Mouse (Mus musculus) C2C12 (cell line): ENCODE measurements around the gene Sox6. TPM values are rescaled to one million over a fixed set of nuclear protein-coding genes. Genes with fewer than 3 reads are reported as not detected.

Experiments
- H3K27me3 ChIP-seq: one replicate; pipeline ENCODE4 v1.6.1; 2011; ENCODE audit not compliant: control insufficient read depth, insufficient read depth, insufficient read length
- H3K36me3 ChIP-seq: one replicate; pipeline ENCODE4 v1.6.1; 2011; ENCODE audit not compliant: control insufficient read depth, insufficient read depth
- H3K4me3 ChIP-seq: one replicate; pipeline ENCODE4 v1.5.1; 2011; ENCODE audit warnings: mild to moderate bottlenecking, control low read depth; ENCODE audit not compliant: poor library complexity, insufficient read depth, severe bottlenecking
- H3K79me2 ChIP-seq: one replicate; pipeline ENCODE4 v1.6.1; 2011; ENCODE audit not compliant: control insufficient read depth, insufficient read depth
- H3K79me3 ChIP-seq: one replicate; pipeline ENCODE4 v1.6.1; 2011; ENCODE audit warnings: low read depth, control low read depth
- H3ac ChIP-seq: one replicate; pipeline ENCODE3; 2011; ENCODE audit warnings: low read depth; ENCODE audit not compliant: control insufficient read depth, insufficient read length
- CEBPB ChIP-seq: IDR thresholded peaks from one replicate; pipeline ENCODE4 v1.6.1; 2011; ENCODE audit warnings: low read depth, mild to moderate bottlenecking, control low read depth, moderate library complexity
- CTCF ChIP-seq: IDR thresholded peaks from one replicate; pipeline ENCODE4 v1.5.1; 2011; ENCODE audit not compliant: control insufficient read depth, insufficient read depth, insufficient read length
- FOSL1 ChIP-seq: IDR thresholded peaks from one replicate; pipeline ENCODE4 v1.8.0; 2011; ENCODE audit warnings: mild to moderate bottlenecking, low read length; ENCODE audit not compliant: poor library complexity, insufficient read depth, severe bottlenecking
- MAX ChIP-seq: IDR thresholded peaks from one replicate; pipeline ENCODE4 v1.6.1; 2011; ENCODE audit warnings: mild to moderate bottlenecking, control low read depth
- MYOD1 ChIP-seq: IDR thresholded peaks from one replicate; pipeline ENCODE4 v1.6.1; 2011; ENCODE audit warnings: low read depth; ENCODE audit not compliant: control insufficient read depth, insufficient read length
- MYOG ChIP-seq: IDR thresholded peaks from one replicate; pipeline ENCODE4 v1.6.1; 2011; ENCODE audit not compliant: control insufficient read depth, insufficient read length; ENCODE audit errors: extremely low read depth
- USF1 ChIP-seq: IDR thresholded peaks from one replicate; pipeline ENCODE4 v1.6.1; 2011; ENCODE audit warnings: low read depth, mild to moderate bottlenecking, control low read depth, moderate library complexity
- polyA plus RNA-seq: library from polyadenylated mRNA; unstranded; fragments of >200 nt; fragmentation: generic; extraction: Trizol; gene quantifications from one replicate; pipeline ENCODE4 v1.2.1, GENCODE M21; 2012; ENCODE audit warnings: missing spikeins

Sox6 gene
- polyA plus RNA-seq, 1 experiment = 0.08 TPM

GRCm38 (mm10) chr7:115915338-115915737 lies 123.3 kb downstream of the Sox6 start:
- H3K79me2 ChIP-seq = no peaks in the 10 kb centered on the region
- no peaks in the 10 kb centered on the region for H3K36me3 ChIP-seq
- H3K79me3 ChIP-seq = no peaks in the 10 kb centered on the region
- no peak overlapping the region for H3ac ChIP-seq
- no peaks in the 10 kb centered on the region for H3K27me3 ChIP-seq
- no peak for TF ChIP-seq MYOD1
- TF ChIP-seq FOSL1 = no peak
- TF ChIP-seq CEBPB = no peak
- no peak for TF ChIP-seq MYOG
- TF ChIP-seq USF1 = no peak
- TF ChIP-seq CTCF = no peak
- TF ChIP-seq MAX = no peak
- no peak overlapping the region for H3K4me3 ChIP-seq

DNA sequence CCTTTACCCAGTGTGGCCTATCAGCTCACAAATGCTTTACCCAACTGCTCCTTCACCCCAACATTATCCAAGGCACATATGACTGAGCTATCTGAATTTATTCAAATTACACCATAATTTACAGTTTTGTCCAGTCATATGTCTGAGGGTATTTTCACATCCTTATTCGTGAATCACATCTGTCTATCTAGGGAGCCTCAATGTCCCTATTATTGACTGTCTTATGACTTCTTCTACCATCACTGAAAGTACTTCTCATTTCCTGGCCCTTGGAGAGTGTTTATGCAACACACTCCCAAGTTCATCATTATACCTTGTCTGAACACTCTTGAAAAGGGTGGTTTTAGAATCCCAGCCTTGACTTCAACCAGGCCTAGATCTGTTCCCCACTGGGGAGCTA lies 128.3 kb downstream of the Sox6 start:
- H3K4me3 ChIP-seq = no peak overlapping the region
- no peak overlapping the region for H3ac ChIP-seq
- TF ChIP-seq MAX = no peak
- no peak for TF ChIP-seq CEBPB
- no peak for TF ChIP-seq MYOG
- TF ChIP-seq MYOD1 = no peak
- no peak for TF ChIP-seq FOSL1
- TF ChIP-seq CTCF = no peak
- TF ChIP-seq USF1 = no peak
- no peaks in the 10 kb centered on the region for H3K27me3 ChIP-seq
- H3K79me2 ChIP-seq = no peaks in the 10 kb centered on the region
- no peaks in the 10 kb centered on the region for H3K36me3 ChIP-seq
- H3K79me3 ChIP-seq = no peaks in the 10 kb centered on the region

- Histone ChIP-seq H3K79me3 (no peaks in the 10 kb centered on the region), H3K36me3 (no peaks in the 10 kb centered on the region), H3K27me3 (no peaks in the 10 kb centered on the region), H3K79me2 (no peaks in the 10 kb centered on the region), H3ac (no peak overlapping the region), H3K4me3 (no peak overlapping the region)
- TF ChIP-seq FOSL1 = no peak
- no peak for TF ChIP-seq MAX
- no peak for TF ChIP-seq USF1
- no peak for TF ChIP-seq CEBPB
Measured at GRCm38 (mm10) chr7:115904798-115905207, 133.8 kb downstream of the Sox6 start.

- no peak overlapping the region for H3ac ChIP-seq
Measured at GRCm38 (mm10) chr7:115903931-115904797, 134.4 kb downstream of the Sox6 start.

GRCm38 (mm10) chr7:115903368-115903767 lies 135.2 kb downstream of the Sox6 start:
- H3K79me2 ChIP-seq = no peaks in the 10 kb centered on the region
- TF ChIP-seq FOSL1 (no peak), CEBPB (no peak), MAX (no peak), MYOG (no peak), USF1 (no peak), MYOD1 (no peak), CTCF (no peak)
- H3ac ChIP-seq = no peak overlapping the region
- no peak overlapping the region for H3K4me3 ChIP-seq
- no peaks in the 10 kb centered on the region for H3K79me3 ChIP-seq
- H3K36me3 ChIP-seq = no peaks in the 10 kb centered on the region
- no peaks in the 10 kb centered on the region for H3K27me3 ChIP-seq

More at GRCm38 (mm10) chr7:115903931-115904797, 134.4 kb downstream of the Sox6 start:
- no peaks in the 10 kb centered on the region for H3K79me2 ChIP-seq
- TF ChIP-seq CEBPB (no peak), MYOG (no peak), USF1 (no peak), MYOD1 (no peak), MAX (no peak), CTCF (no peak), FOSL1 (no peak)
- H3K4me3 ChIP-seq = no peak overlapping the region
- H3K27me3 ChIP-seq = no peaks in the 10 kb centered on the region
- no peaks in the 10 kb centered on the region for H3K36me3 ChIP-seq
- no peaks in the 10 kb centered on the region for H3K79me3 ChIP-seq

DNA sequence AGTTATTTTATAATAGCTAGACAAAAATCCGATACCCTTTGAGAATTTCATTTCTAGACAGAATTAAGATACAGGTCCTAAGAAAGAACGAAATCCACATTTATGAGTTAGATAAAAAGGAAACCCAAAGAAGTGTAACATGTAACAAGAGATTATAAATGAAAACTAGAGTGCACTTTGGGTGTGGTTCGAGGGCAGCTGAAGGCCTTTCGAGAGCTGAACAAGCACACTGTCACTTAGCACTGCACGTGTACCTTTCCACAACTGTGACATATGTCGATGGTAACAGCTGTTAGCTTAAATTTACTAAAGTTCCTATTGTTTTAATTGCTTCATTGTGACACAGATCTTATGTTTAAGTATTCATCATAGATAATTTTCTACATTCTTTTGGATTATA lies 142.8 kb downstream of the Sox6 start:
- Histone ChIP-seq H3K79me3 (no peaks in the 10 kb centered on the region), H3K79me2 (no peaks in the 10 kb centered on the region), H3ac (no peak overlapping the region), H3K27me3 (no peaks in the 10 kb centered on the region), H3K4me3 (no peak overlapping the region), H3K36me3 (no peaks in the 10 kb centered on the region)
- TF ChIP-seq MYOD1 = no peak
- no peak for TF ChIP-seq MYOG
- TF ChIP-seq CTCF = no peak
- no peak for TF ChIP-seq MAX
